Mouse (Mus musculus): ENCODE measurements around the gene 9530003J23Rik.
"Not testable (repeated sequence)": the region's sequence is repeated elsewhere in the genome, so short reads cannot be mapped to it uniquely, and the experiment has no call there.

9530003J23Rik gene

DNA sequence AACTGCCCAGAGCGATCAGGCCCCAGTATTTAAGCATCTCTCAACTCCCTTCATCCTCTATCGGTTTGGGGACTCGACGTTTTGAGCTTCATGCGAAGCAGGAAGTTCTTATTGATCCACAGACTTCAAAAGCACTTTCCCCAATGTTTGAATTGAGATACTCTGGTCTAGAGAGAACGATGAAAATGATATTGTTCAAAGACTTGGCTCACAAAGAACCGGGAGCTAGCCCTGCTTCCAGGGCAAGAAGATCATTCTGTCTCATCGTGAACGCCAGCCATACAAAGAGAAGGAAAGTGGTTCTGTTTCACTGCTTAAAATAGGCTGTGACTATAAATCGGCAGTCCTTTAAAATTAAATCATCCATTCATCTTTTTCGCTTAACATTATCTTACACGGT lies at the start of gene 9530003J23Rik:
Gene 9530003J23Rik (minus strand): TSS at position 101 of the 400 bp plus-strand sequence.
- no peak for DNase-seq

DNA sequence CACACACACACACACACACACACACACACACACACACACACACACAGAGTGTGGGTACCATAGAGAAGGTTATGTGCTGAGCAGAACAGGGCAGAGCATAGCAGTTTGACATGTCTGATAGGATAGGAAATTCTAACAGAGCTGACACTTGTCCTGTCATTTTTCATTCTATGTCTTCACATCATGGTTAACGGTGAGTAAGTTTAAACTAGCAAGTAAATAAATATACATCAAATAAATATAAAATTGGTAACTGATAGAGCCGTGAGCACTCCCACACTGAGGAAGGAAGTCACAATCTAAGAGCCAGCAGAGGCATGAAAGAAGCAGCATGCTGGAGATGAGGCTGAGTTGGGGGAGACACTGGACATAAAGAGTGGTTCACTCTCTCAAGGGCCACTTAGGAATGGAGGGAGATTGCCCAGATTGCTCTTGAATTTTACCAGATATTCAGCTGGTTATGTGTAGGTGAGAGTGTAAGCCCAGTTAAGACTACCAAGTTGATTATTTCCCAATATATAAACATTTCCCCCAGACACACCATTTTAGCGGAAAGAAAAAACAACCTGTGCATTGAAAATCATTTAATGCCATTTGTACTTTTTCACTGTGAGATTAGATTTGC lies 48.8 kb upstream of the 9530003J23Rik start:
- no peak for DNase-seq

DNA sequence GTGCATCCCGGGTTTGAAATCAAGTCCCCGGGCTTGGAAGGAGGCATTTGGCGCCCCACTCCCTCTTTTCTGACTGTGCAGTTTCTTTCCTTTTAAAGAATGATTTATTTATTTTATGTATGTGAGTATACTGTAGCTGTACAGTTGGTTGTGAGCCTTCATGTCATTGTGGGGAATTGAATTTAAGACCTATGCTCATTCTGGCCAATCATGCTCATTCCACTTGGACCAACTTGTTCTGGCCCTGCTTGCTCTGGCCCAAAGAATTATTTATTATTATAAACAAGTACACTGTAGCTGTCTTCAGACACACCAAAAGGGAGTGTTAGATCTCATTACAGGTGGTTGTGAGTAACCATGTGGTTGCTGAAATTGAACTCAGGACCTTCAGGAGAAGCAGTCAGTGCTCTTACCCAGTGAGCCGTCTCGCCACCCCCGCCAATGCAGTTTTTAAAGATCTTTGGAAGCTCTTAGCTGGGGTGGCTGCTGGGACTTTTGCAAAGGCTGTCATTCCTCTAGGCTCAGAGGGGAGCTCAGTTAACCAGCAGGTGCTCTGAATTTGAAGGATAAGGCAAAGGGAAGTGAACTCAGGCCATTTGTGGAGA lies 48.0 kb upstream of the 9530003J23Rik start:
- DNase-seq, result no peak

DNA sequence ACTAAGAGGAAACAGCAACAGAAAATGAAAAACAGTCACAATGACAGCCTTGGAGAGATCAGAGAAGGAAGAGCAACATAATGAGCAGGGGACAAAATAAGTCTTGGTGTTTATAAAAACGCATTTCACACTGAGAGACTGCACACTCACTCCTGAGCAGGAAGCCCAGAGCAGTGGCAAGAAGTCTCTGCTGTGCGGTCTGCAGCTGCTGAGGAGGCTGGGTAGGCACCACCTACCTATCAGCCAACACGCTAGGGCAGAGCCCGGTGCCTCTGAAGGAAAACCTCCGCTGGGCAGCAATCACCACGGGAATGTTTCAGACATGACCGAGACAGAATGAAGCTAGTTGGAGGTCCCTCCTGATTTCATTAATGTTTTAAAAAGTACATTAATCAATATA lies 47.1 kb upstream of the 9530003J23Rik start:
- not testable (repeated sequence) for DNase-seq

DNA sequence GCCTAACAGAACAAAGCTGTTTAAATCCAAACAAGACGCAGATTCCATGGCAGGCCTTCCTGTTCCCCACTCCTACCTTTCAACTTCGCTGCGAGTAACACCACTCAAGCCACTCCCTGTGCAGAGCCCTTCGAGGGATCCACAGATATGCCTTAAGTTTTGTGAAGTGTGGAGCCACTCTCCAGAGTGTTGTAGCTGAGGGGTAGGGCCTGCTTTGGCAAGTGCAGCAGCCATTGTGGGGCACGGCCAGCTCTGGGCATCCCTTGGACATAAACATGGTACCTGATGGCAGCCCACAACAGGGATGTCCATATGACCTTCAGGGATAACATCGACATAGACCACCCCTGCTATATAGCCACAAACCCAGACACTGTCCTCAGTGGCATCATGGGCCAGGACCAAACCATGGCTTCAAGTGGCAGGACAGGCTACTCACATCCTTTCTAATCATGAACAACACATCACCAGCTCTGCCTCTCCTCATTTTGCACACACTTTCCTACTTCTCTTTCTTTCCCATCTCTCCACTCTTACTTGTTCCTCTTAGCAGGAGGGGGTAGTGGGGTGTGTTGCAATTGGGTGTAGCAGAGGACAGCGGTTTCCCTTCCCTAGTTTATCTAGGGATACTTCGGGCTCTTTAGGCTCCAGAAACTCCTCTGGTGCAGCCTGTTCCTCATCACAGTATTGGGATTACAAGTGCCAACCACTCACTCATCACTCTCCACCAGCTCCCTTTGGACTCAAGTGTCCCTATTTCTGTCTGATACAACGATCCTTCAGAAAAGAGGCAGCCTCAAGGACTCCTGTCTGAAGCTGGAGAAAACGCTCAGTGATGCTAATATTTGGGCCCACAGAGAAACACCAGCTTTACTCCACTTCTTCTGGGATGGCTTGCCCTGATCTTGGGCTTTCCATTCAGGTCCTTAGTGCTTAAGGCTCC lies 46.3 kb upstream of the 9530003J23Rik start:
- DNase-seq, result no peak

DNA sequence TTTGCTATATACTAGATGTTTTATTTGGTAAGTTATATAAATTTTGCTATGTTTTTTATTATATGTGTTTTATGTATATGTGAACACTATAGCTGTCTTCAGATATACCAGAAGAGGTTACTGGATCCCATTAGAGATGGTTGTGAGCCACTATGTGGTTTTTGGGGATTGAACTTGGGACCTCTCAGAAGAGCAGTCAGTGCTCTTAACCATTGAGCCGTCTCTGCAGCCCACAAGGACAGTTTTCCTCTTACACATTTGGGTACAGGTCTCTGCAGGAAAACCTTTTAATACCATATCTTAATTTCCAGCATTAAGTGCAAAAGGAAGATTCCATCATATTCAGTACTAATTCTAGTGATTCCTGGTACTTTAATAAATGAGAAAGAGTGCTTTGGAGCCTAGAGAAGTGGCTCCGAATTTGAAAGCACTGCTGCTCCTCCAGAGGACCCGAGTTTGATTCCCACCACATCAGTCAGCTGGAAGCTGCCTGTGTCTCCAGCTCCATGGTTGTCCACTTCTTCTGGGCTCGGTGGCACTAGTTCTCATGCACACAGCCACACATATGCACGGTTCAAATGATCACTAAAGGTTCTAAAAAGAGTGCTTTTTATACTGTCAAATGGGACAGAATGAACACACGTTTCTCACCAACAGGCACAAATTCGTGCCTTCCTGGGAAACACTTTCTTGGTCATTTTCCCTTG lies 45.5 kb upstream of the 9530003J23Rik start:
- DNase-seq, result no peak

DNA sequence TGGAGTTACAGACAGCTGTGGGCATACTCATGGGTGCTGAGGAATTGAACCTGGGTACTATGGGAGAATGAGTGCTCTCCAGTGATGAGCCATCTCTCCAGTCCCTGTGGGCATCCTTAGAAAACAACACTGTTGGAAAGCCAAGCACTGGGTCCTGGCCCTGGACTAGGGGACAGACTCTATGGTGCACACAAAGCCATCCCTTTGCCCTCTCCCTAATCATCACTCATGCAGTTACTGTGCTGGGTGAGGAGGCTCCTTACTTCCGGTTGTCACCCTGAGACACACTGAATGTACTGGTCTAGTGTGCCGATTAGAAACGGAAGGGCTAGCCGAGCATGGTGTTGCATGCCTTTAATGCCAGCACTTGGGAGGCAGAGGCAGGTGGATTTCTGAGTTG lies 44.7 kb upstream of the 9530003J23Rik start:
- not testable (repeated sequence) for DNase-seq

DNA sequence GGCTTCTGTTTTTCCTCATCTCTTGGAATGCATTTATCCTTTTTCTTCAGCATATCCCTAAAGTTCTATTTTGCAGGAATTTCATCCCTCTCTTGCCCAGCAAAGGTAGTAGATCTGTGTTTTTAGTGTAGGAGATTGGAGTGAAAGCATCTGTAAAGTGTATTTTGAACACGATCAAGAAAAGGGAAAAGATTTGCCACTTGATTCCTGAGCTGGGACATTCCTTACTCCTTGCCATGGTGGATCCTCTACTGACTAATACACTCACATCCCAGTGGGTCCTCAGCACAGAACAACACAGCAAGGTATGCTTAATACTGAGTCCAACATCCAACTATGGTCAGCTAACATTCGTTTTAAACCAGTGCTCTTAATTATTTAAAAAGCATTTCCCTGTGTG lies 44.0 kb upstream of the 9530003J23Rik start:
- no peak for DNase-seq

DNA sequence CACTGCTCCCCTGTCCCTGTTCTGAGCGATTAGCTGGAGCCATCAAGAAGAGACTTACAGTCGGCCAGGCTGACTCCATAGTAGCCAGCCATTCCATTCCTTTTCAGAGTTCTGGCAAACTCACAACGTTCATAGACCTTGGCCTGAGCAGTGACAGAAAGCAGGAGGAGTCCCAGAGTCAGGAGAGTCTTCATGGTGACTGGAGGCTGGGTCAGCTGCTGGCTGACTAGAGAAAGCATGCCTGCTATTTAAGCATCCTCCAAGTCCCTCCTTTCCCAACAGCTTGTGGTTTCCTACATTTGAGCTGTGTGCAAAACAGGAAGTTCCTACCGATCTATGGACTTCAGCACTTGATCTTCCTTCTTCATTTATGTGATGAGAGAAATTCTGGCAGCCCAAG lies 43.5 kb upstream of the 9530003J23Rik start, which contains the start of gene Lyz2:
Gene Lyz2 (minus strand): TSS at position 273 of the 400 bp plus-strand sequence.
- no peak for DNase-seq

DNA sequence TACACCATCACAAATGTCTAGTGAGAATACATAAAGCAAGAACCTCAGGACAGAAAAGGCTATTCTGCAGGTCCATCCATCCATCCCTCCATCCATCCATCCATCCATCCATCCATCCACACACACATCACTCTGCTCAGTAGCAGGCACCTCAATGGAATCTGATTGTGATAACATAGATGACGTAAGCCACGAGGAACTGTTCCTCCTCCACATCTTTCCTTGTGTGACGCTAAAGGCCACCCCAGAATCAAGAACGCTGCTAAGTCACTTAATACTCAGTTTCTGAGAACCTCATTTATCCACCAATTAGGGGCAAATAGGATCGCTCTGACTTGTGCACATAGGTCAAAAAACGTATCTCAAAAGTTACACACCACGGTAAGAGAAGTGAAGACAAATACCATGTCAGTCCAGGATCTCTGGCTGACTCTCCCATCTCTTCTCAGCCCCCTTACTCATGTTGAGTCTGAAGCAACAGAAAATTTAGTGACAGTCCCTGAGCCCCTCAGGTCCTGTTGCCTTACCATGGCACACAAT lies 42.9 kb upstream of the 9530003J23Rik start:
- no peak for DNase-seq

DNA sequence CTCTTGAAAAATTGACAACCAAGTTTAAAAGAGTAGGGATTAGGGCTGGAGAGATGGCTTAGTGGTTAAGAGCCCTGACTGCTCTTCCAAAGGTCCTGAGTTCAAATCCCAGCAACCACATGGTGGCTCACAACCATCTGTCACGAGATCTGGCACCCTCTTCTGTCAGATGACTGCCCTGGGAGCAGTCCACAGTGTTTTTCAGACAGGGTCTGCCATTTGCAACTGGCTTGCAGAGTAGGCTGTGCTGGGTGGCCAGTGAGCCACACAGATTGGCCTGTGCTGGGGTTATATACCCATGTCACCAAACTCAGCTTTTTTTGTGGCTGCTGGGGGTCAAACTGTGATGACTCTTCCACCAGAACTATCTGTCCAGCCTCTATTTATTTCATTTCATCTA lies 41.5 kb upstream of the 9530003J23Rik start:
- DNase-seq, result no peak

DNA sequence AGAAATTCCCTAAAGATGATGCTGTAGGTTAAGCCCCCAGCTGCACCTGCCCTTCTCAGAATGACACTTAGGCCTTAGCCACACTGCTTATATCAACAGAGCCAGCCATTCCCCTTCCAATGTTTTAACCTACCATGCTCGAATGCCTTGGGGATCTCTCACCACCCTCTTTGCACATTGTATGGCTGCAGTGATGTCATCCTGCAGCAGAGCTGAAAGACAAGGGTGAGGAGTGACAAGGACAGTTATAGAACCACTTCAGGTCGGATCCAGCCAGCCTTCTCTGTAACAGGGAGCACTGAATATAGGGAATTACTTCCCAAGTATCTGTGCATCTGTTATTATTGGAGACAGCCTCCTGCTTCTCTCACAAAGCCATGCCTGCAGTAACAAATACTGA lies 40.0 kb upstream of the 9530003J23Rik start:
- DNase-seq, result not testable (repeated sequence)

DNA sequence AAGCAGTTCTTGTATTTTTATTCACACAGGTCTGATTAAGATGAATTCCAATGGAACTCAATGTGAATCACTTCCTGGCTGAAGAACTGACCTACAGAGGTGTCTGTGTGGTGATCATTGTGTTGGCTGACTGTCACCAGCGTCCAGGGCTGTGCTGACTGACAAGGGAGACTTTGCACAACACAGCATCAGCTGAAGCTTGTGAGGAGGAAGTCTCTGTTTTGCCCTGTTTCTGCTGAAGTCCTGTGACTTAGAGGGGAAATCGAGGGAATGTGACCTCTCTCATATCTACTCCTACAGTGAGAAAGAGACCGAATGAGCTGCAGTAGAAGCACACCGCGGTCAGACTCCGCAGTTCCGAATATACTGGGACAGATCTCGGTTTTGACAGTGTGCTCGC lies 39.3 kb upstream of the 9530003J23Rik start:
- DNase-seq, result not testable (repeated sequence)

DNA sequence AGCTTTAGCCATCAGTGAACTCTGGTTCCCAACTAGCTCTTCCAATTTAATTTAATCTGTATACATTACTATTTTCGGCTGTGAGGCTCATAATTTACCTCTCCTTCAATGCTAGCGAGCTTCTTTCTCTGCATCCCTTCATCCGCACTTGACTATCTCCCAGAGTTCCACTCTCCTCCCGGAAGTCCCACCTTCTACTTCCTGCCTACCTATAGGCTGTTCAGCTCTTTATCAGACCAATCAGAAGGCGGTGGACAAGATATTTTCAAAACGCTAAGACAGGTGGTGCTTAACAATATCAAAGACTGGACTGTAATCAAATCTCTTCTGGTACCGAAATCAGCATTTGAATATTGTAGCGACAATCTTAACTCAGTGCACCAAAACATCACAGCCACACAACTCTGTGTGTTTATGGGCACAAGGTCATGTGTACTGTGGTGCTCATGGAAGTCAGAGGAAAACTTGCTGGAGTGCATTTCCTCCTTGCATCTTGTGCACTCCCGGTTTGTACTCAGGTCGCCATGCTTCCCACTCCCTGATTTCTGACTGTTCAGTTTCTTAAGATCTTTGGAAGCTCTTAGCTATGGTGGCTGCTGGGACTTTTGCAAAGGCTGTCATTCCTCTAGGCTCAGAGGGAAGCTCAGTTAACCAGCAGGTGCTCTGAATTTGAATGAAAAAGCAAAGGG lies 37.3 kb upstream of the 9530003J23Rik start:
- DNase-seq, result no peak

DNA sequence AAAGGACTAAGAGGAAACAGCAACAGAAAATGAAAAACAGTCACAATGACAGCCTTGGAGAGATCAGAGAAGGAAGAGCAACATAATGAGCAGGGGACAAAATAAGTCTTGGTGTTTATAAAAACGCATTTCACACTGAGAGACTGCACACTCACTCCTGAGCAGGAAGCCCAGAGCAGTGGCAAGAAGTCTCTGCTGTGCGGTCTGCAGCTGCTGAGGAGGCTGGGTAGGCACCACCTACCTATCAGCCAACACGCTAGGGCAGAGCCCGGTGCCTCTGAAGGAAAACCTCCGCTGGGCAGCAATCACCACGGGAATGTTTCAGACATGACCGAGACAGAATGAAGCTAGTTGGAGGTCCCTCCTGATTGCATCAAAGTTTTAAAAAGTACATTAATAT lies 36.1 kb upstream of the 9530003J23Rik start:
- DNase-seq, result not testable (repeated sequence)

DNA sequence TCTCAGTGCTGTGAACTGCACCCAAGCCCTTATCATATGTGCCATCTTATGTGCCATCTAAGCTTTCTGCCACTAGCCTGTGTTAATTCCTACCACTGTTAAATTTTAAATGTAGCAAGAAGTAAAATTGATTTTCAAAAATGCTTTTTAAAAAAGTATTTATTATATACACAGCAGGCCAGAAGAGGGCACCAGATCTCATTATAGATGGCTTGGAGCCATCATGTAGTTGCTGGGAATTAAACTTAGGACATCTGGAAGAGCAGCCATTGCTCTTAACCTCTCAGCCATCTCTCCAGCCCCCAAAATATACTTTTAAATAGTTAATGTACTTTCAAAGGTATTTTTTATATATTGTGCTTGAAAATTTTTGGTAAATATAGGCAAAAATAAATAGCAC lies 33.5 kb upstream of the 9530003J23Rik start:
- no peak for DNase-seq

DNA sequence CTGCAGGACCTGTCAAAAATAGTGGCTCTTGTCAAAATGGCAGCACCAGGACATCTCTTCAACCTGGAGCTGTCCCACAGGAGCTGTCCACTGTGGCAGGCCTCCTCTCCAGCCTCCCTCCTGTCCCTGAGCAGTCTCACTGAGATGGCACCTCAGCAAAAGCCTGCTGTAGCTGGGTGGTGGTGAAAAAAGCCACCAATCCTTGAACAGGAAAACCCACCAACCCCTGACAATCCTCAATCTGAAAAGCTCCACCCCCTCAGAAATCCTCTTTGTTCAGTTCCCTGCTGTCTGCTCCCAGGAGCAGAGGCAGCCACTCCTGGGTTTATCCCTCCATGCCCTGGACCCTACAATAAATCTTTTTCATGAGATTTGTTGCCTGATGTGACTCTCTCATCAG lies 21.4 kb upstream of the 9530003J23Rik start:
- DNase-seq, result no peak

DNA sequence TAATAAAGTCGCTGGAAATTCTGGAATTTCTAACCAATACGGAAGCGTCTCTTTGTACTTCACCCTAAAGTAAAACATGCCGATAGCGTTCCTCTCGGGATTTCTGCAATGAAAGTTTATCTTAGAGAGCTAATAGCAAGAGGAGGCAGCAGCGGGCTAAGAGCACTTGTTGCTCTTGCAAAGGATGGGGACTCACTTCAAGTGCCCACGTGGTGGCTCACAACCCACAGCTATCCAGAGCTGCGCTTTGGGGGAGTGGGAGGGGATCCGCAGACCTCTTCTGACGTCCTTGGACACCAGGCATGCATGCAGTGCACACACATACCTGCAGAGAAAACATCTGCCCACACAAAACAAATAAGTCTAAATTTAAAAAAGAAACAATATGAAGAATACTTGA lies 2.6 kb downstream of the 9530003J23Rik start:
- no peak for DNase-seq

DNA sequence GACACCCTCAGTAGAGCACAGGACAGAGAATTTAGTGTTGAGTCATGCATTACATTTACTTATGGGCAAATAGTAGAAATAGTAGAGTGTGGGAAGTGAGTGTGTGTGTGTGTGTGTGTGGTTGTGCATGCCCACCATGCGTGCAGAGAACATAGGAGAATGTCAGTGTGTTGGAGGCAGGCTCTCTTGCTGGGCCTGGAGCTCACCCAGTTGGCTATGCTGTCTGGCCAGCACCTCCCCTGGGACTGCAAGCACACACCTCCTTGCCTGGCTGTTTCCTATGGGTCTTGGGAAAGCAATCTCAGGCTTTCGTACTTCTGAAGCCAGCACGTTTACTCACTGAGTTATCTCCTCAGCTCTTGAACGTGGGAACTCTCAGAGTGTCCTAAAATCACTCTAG lies 3.7 kb downstream of the 9530003J23Rik start:
- no peak for DNase-seq

DNA sequence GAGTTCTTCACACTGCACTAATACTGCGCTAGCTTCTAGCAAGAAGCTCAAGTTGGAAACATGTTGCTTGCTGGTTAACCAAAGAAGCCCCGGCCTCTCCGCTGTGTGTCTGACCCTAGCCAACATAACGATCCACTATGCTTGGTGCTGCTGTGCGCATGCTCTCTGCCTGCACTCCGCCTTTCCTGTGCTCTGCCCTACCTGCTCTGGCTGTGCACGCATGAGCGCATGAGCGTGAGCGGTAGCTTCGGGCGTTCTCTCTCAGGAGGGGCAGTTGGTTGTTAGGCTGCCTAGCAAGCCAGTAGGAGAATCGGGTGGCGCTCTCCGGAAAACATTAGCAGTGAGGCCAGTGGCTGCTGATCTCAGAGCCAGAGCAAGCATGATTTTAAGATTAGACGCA lies 8.7 kb downstream of the 9530003J23Rik start:
- no peak for DNase-seq

DNA sequence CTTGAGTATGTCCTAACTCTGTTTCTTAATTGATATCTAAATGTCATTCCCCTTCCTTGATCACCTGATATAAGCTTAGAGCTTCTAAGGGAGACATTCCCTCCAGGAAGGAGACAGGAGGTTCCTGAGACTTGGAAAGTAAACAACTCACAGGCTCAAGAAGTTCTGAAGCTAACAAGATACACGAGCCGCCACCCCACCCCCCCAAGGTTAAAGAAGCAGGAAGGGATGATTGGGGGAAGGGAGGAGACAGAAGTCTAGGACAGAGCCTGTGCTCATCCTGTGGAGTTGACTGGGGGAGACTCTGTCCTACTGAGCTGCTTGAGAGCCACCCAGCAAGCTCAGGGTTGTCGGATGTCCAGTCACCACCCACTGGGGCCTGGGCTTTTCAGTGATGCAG lies 12.5 kb downstream of the 9530003J23Rik start:
- no peak for DNase-seq

DNA sequence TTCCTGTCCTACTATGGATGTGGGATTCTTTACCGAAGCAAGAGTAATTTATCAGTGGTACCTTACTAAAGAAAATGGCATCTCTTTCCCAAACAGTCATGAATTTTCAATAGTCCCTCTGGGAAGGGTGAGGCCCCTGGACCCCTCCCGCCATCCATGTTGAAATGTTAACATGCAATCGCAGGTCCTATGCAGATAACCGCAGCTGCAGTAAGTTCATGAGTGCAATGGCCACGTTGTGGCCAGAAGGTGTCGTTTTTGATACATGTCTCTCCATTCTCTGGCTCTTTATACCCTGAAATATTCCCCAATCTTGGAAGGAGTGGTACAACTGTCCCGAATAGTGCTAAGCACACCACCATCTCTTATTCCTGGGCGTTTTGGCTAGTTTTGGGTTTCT lies 13.4 kb downstream of the 9530003J23Rik start:
- no peak for DNase-seq
